8 mouse cellular contexts compared by ENCODE assay signal in the genomic region with DNA sequence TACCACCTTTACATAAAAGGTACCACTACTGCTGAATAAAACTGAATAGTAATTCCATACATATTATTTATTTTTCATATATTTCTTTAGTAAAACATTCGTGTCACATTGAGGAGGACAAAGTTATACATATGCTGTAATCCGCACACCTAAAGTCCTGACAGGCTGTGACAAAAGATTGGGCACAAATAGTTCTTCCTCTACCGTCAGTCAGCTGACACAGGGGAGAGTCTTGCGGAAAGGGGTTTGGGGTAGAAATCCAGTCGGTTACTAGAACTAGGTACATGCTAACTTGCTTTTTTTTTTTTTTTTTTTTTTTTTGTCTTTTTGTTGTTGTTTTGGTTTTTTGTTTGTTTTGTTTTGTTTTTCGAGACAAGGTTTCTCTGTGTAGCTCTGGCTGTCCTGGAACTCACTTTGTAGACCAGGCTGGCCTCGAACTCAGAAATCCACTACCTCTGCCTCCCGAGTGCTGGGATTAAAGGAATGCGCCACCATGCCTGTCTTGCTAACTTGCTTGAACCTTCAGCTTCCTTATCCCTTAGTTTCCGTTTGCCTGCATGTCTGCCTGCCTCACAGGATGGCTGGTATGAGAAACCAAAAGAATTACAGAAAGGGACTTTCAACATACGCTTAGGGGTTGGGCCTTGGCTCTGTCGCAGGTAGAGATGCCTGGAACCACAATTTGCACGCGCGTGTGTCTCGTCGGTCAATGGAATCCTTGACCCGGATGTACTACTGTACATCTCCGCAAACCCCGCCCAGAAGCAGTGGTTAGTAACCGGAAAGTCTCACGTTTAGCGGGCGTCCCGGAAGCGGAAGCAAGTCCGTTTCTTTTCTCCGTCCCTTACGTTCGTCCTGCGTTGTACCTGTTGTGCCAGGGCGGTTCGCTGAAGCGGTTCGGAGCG. TPM values are rescaled to one million over a fixed set of nuclear protein-coding genes. Genes with fewer than 3 reads are reported as not detected.
A peak's percentile ranks its signal among the peaks of the same experiment; 100 is the strongest.
DNase-seq lines count a peak whose midpoint lies in the region; ATAC-seq and TF ChIP-seq lines count a peak whose summit lies in the region.

A gene (minus strand): TSS at position 734 of the 905 bp plus-strand sequence.
A gene (plus strand): TSS at position 840 of the 905 bp plus-strand sequence.

- TF ChIP-seq POLR2A in testis, adult 2 months (IDR thresholded peaks at IDR 0.05; ENCODE audit: control insufficient read depth, low read depth, low read length), result peak; percentile 80; the same call in 1 of the 2 replicates

- H3K4me3 ChIP-seq in E14TG2a.4 (replicated peaks; ENCODE audit: low read length), result peak within 1 kb of the TSS; percentile 98
- H3K4me3 ChIP-seq in forebrain, embryonic 12.5 days (replicated peaks), result peak within 1 kb of the TSS; percentile 90
- peak within 1 kb of the TSS; percentile 88 for H3K4me3 ChIP-seq in heart, postnatal 0 days (ENCODE audit: low read depth, low read length)
- H3K4me3 ChIP-seq in liver, embryonic 16.5 days (ENCODE audit: low read depth, low read length), result peak within 1 kb of the TSS; percentile 90
- H3K4me3 ChIP-seq in neural tube, embryonic 13.5 days, result peak within 1 kb of the TSS; percentile 82
- peak within 1 kb of the TSS; percentile 94 for H3K4me3 ChIP-seq in testis, adult 2 months (ENCODE audit: control insufficient read depth, low read depth, low read length)

- H3K36me3 ChIP-seq in E14TG2a.4 (ENCODE audit: insufficient read depth, low read length), result peaks cover 54% of the 10 kb centered on the region
- peaks cover 30% of the 10 kb centered on the region for H3K36me3 ChIP-seq in forebrain, embryonic 12.5 days (replicated peaks)
- peaks cover 30% of the 10 kb centered on the region for H3K36me3 ChIP-seq in heart, postnatal 0 days (replicated peaks; ENCODE audit: control insufficient read depth, insufficient read depth, low read length)
- H3K36me3 ChIP-seq in liver, embryonic 16.5 days (ENCODE audit: control insufficient read depth, insufficient read depth), result peaks cover 18% of the 10 kb centered on the region
- peaks cover 33% of the 10 kb centered on the region for H3K36me3 ChIP-seq in neural tube, embryonic 13.5 days
- peaks cover 5% of the 10 kb centered on the region for H3K36me3 ChIP-seq in testis, adult 2 months (ENCODE audit: control insufficient read depth, insufficient read depth, low read length)

- peak; percentile 31; the same call in 1 of the 2 replicates for TF ChIP-seq EP300 in heart, postnatal 0 days (IDR thresholded peaks at IDR 0.05; ENCODE audit: low read depth)

- H3K9ac ChIP-seq in forebrain, embryonic 12.5 days, result peak within 1 kb of the TSS; percentile 83
- H3K9ac ChIP-seq in heart, postnatal 0 days (replicated peaks; ENCODE audit: low read depth, low read length), result peak within 1 kb of the TSS; percentile 84
- H3K9ac ChIP-seq in liver, embryonic 16.5 days (ENCODE audit: low read depth, low read length), result peak within 1 kb of the TSS; percentile 90
- H3K9ac ChIP-seq in neural tube, embryonic 13.5 days, result peak within 1 kb of the TSS; percentile 81

- H3K9me3 ChIP-seq in E14TG2a.4 (ENCODE audit: low read length), result no peaks in the 10 kb centered on the region
- H3K9me3 ChIP-seq in forebrain, embryonic 12.5 days, result no peaks in the 10 kb centered on the region
- H3K9me3 ChIP-seq in heart, postnatal 0 days (replicated peaks; ENCODE audit: control insufficient read depth, low read length), result no peaks in the 10 kb centered on the region
- H3K9me3 ChIP-seq in liver, embryonic 16.5 days (replicated peaks; ENCODE audit: control insufficient read depth, low read length), result no peaks in the 10 kb centered on the region
- no peaks in the 10 kb centered on the region for H3K9me3 ChIP-seq in neural tube, embryonic 13.5 days

- H3K27me3 ChIP-seq in E14TG2a.4 (ENCODE audit: insufficient read depth, low read length), result no peaks in the 10 kb centered on the region
- no peaks in the 10 kb centered on the region for H3K27me3 ChIP-seq in forebrain, embryonic 12.5 days
- H3K27me3 ChIP-seq in heart, postnatal 0 days (ENCODE audit: control insufficient read depth, insufficient read depth, low read length), result no peaks in the 10 kb centered on the region
- H3K27me3 ChIP-seq in liver, embryonic 16.5 days (ENCODE audit: control insufficient read depth, insufficient read depth, low read depth, low read length), result no peaks in the 10 kb centered on the region
- no peaks in the 10 kb centered on the region for H3K27me3 ChIP-seq in neural tube, embryonic 13.5 days
- no peaks in the 10 kb centered on the region for H3K27me3 ChIP-seq in testis, adult 2 months (ENCODE audit: control insufficient read depth, insufficient read depth, low read length)

- ATAC-seq in forebrain, embryonic 12.5 days (ENCODE audit: low FRiP score), result peak; percentile 98
- peak; percentile 98 for ATAC-seq in heart, postnatal 0 days (ENCODE audit: insufficient read depth, low read depth)
- peak; percentile 98 for ATAC-seq in liver, embryonic 16.5 days (ENCODE audit: low read depth)
- ATAC-seq in neural tube, embryonic 13.5 days (ENCODE audit: low read depth), result peak; percentile 99

- 13% methylated on average over 36 of the region's 36 CpGs for WGBS in forebrain, embryonic 12.5 days
- WGBS in heart, postnatal 0 days, result 10% methylated on average over 36 of the region's 36 CpGs
- WGBS in liver, embryonic 16.5 days (ENCODE audit: insufficient replicate concordance), result 8% methylated on average over 36 of the region's 36 CpGs
- 12% methylated on average over 36 of the region's 36 CpGs for WGBS in neural tube, embryonic 13.5 days

- peak within 1 kb of the TSS; percentile 85 for H3K4me2 ChIP-seq in forebrain, embryonic 12.5 days
- H3K4me2 ChIP-seq in heart, postnatal 0 days (ENCODE audit: low read depth, low read length), result peak within 1 kb of the TSS; percentile 77
- peak within 1 kb of the TSS; percentile 85 for H3K4me2 ChIP-seq in liver, embryonic 16.5 days (ENCODE audit: low read depth, low read length)
- peak within 1 kb of the TSS; percentile 88 for H3K4me2 ChIP-seq in neural tube, embryonic 13.5 days

- peak; percentile 95 for DNase-seq in c-Kit-positive CD71-positive TER-119-positive erythroid progenitor cells, embryonic 14.5 days (ENCODE audit: low spot score)
- DNase-seq in heart, postnatal 0 days (ENCODE audit: low spot score), result peak; percentile 98
- peak; percentile 96 to 97 for DNase-seq in kidney, postnatal 4 days

- H3K27ac ChIP-seq in forebrain, embryonic 12.5 days, result peak within 1 kb of the TSS; percentile 69
- H3K27ac ChIP-seq in heart, postnatal 0 days (ENCODE audit: low read depth), result peak within 1 kb of the TSS; percentile 81
- peak within 1 kb of the TSS; percentile 84 for H3K27ac ChIP-seq in liver, embryonic 16.5 days (ENCODE audit: low read length)
- H3K27ac ChIP-seq in neural tube, embryonic 13.5 days (replicated peaks), result peak within 1 kb of the TSS; percentile 77
- peak within 1 kb of the TSS; percentile 67 for H3K27ac ChIP-seq in testis, adult 2 months (ENCODE audit: control insufficient read depth, insufficient read depth, low read depth, low read length)

- peaks cover 20% of the 10 kb centered on the region for H3K4me1 ChIP-seq in E14TG2a.4 (replicated peaks; ENCODE audit: low read depth, low read length)
- peaks cover 21% of the 10 kb centered on the region for H3K4me1 ChIP-seq in forebrain, embryonic 12.5 days
- H3K4me1 ChIP-seq in heart, postnatal 0 days (ENCODE audit: control insufficient read depth, insufficient read depth), result peaks cover 6% of the 10 kb centered on the region; the same call in 1 of the 2 replicates
- peaks cover 14% of the 10 kb centered on the region for H3K4me1 ChIP-seq in liver, embryonic 16.5 days (ENCODE audit: control insufficient read depth, low read depth, low read length)
- peaks cover 15% of the 10 kb centered on the region for H3K4me1 ChIP-seq in neural tube, embryonic 13.5 days (replicated peaks)
- peaks cover 2% of the 10 kb centered on the region; the same call in 1 of the 2 replicates for H3K4me1 ChIP-seq in testis, adult 2 months (ENCODE audit: control insufficient read depth, insufficient read depth, low read length)

- no peak for TF ChIP-seq CTCF in E14TG2a.4 (conservative IDR thresholded peaks at IDR 0.05; ENCODE audit: low read length)
- TF ChIP-seq CTCF in heart, postnatal 0 days (IDR thresholded peaks at IDR 0.05; ENCODE audit: low read depth), result no peak
- TF ChIP-seq CTCF in testis, adult 2 months (IDR thresholded peaks at IDR 0.05; ENCODE audit: control insufficient read depth, insufficient read depth, insufficient replicate concordance, low read depth, low read length), result no peak

RNA-seq across cellular contexts. Expression of the first gene that starts in this region (rescaled TPM):
- 3.0 and 3.1 TPM in 2 replicates for polyA plus RNA-seq in forebrain, embryonic 12.5 days (2016; fragmentation: Nextera tagmentation; extraction: Ambion mirVana)
- 0.27 TPM in 1 of 2 replicates, not detected in the other for total RNA-seq in heart, postnatal 0 days (2014; rRNA removed; ENCODE audit: low replicate concordance)
- polyA plus RNA-seq in heart, postnatal 0 days (2015; fragmentation: Nextera tagmentation; extraction: Ambion mirVana), result 1.6 and 1.9 TPM in 2 replicates
- 0.68 and 0.70 TPM in 2 replicates for polyA plus RNA-seq in liver, embryonic 16.5 days (2015; fragmentation: Nextera tagmentation; extraction: Ambion mirVana)
- polyA plus RNA-seq in neural tube, embryonic 13.5 days (2015; fragmentation: Nextera tagmentation; extraction: Ambion mirVana), result 1.4 and 1.8 TPM in 2 replicates
- polyA plus RNA-seq in testis, adult 2 months (2012; rRNA removed), result 6.4 and 8.1 TPM in 2 replicates

RNA-seq across cellular contexts. Expression of the second gene that starts in this region (rescaled TPM):
- polyA plus RNA-seq in forebrain, embryonic 12.5 days (2016; fragmentation: Nextera tagmentation; extraction: Ambion mirVana), result 95.9 and 100 TPM in 2 replicates
- 60.0 and 62.2 TPM in 2 replicates for total RNA-seq in heart, postnatal 0 days (2014; rRNA removed; ENCODE audit: low replicate concordance)
- polyA plus RNA-seq in heart, postnatal 0 days (2015; fragmentation: Nextera tagmentation; extraction: Ambion mirVana), result 33.3 and 36.7 TPM in 2 replicates
- 23.3 and 28.2 TPM in 2 replicates for polyA plus RNA-seq in liver, embryonic 16.5 days (2015; fragmentation: Nextera tagmentation; extraction: Ambion mirVana)
- polyA plus RNA-seq in neural tube, embryonic 13.5 days (2015; fragmentation: Nextera tagmentation; extraction: Ambion mirVana), result 47.8 and 52.6 TPM in 2 replicates
- polyA plus RNA-seq in testis, adult 2 months (2012; rRNA removed), result 45.6 and 45.7 TPM in 2 replicates

Comparison
In these comparisons a context has a peak if more than half of its experiments do, and no peak if none do; other contexts are left out.
1. Peak in every context shown above with its lines: DNase-seq, ATAC-seq, H3K4me3 ChIP-seq and H3K27ac ChIP-seq.